Mouse (Mus musculus): ENCODE data around the gene Gprc5c.
A peak's percentile ranks its signal among the peaks of the same experiment; 100 is the strongest.

Gprc5c gene

DNA sequence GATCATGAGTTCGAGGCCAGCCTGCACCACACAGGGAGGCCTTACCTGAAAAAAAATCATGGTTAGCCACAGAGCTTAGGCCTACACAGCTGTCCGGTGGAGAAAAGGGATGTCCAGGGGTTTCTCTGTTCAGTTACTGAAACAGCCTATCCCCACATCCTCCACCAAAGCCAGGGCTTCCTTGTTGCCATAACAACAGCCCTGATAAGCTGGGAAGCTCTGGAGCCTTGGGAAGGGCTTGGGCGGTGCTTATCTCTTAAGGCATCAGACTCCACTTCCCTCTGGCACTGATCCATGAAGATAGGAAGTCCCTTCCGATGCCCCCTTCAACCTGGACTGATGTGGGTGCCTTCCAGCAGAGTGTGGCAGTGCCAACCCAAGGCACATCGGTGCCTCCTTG, 17.8 kb upstream of the Gprc5c start:
- DNase-seq (ENCODE audit: low read depth, low spot score), result no peak

DNA sequence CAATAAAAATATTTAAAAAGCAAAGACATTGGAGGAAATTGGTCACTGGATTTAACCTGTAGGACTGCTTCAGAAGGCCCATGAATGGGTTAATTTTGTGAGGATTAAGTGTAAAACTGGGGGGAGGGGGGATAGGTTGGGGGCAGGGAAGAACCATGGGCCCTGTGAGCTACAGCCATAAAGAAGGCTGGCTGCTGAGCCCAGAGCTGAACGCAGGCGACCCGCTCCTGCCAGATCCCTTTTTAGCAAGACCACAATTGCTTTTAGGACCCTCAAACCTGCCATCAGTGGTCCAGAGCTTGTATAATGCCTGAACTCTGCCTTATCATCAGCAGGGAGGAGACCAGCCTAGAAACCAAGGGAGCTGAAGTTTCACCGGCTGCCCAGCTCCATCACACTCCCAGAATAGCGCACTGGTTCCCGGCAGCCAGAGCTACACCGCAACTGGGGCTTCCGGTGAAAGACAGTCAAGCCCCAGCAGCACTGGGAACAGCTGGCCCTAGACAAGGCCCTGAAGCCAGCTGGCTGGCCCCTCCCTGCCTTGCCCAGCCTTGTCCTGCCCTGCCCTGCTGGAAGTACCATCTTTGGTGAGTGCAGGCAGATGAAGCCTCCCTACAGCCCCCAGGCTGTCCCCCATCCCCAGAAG, 7.0 kb upstream of the Gprc5c start:
- DNase-seq (ENCODE audit: low read depth, low spot score), result no peak

DNA sequence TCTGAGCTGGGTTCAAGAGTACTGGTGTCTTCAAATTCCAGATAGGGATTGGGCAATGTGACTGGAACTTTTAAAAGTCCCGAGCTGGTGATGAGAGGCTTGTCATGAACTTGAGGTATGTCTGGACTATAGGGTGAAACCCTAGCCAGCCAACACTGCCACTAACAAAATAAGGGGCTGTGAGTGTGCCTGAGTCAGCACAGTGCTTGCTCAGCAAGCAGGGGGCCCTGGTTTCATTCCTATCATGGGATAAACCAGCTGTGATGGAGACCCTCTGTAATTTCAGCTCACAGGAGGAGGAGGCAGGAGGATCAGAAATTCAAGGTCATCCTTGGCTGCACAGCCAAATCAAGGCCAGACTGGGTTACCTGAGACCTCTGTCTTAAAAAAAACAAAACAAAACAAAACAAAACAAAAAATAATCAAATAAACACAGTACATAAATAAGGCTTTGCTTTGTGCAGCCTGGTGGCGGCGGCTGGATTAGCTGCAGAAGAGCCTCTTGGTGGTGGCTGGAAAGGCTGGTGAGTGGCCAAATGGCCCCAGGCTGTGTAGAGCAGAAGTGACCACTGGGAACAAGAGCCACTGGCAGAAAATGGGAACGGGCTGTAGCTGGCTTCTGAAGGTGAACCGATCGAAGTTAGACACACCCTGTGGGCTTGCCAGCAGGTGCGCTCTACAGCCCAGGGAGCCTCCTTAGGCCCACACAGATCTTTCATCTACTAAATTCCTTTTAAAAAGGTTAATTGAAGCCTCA, 6.3 kb upstream of the Gprc5c start:
- no peak for DNase-seq (ENCODE audit: low read depth, low spot score)

DNA sequence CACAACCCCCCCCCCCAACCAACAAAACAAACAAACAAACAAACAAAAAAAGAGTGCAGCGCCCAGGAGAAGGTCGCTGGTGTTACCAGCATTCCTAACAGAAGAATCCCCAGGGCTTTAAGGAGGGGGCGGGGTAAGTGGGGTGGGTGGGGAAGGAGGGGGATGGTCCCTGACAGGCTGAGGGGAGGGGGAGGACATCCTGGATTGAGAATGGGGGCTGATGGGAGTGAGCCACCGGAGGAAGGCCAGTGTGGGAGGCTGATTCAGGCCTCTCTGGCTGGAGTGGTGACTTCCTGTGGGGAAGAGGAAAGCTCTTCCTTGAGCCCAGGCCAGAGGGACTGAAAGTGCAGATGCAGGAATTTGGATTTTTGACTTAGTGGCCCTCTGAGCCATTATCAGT, 4.6 kb upstream of the Gprc5c start:
- no peak for DNase-seq (ENCODE audit: low read depth, low spot score)

DNA sequence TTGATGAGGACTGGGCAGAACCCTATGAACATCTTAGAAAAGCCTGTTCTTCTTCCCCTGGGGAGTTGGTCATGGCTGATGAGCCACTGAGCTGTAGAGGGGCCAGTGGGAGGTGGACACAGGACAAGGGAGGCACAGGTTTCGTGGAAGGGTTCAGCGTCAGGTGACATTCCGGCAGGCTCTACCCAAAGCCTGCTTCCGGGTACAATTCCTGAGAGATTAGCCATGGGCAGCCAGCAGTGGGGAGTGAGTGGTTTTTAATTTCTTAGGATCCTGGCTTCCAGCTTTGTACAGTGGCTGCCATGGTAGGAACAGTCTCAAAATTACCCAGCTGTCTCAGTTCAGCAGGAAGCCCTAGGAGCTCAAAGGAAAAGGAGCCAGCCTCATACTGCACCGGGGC, 3.9 kb upstream of the Gprc5c start:
- no peak for DNase-seq (ENCODE audit: low read depth, low spot score)

DNA sequence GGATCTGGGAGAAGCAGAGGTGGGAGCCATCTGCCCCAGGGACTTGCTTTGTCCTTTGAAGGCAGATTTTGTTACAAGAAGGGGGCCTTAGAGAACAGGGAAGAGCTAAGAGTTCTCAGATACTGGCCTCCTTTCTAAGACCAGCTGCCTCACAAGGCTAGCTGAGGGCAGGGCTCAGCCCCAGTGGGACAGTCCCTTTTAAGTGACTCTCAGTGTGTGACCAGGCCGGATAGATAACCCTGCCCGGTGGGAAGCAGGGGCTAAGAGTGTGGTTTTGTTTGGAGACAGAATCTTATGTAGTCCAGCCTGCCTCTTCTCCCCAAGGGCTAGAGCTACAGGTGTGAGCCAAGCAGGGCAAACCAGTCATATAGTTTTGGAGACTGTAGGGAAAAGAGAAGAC, 1.4 kb upstream of the Gprc5c start:
- no peak for DNase-seq (ENCODE audit: low read depth, low spot score)

DNA sequence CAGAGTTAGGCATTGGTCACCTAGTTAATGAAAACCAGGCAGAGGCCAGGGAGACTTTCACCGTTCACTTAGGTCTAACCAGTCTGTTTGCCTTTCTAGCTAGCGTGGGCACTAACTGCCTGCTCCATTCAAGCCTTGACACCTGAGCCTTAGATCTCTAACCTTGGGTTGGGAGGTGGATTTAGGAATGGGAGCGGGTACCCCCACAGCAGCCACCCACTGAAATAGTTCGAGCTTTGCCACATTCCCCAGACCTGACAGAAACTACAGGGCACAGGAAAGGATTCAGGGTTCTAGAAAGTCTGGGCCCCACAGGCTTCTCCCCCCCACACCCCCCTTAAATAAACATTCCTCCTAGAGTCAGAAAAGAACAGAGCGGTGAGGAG, 893 bp upstream of the Gprc5c start:
- DNase-seq (ENCODE audit: low read depth, low spot score), result no peak

DNA sequence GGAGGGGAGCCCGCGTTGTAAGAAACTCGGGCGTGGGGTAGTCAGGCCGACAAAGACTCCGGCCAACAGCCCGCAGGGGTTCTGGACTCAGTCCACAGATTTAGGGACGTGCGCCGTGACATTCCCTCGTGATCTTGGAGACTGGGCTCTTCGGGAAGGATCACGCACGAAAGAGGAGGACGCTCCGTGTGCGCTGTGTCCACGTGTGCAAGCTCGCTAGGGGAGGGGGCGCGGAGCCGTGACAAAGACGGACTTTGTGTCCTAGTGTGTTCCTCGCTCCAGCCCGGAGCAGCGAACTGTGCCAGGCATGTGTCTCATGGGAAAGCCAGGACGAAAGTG, 286 bp downstream of the Gprc5c start:
- no peak for DNase-seq (ENCODE audit: low read depth, low spot score)

DNA sequence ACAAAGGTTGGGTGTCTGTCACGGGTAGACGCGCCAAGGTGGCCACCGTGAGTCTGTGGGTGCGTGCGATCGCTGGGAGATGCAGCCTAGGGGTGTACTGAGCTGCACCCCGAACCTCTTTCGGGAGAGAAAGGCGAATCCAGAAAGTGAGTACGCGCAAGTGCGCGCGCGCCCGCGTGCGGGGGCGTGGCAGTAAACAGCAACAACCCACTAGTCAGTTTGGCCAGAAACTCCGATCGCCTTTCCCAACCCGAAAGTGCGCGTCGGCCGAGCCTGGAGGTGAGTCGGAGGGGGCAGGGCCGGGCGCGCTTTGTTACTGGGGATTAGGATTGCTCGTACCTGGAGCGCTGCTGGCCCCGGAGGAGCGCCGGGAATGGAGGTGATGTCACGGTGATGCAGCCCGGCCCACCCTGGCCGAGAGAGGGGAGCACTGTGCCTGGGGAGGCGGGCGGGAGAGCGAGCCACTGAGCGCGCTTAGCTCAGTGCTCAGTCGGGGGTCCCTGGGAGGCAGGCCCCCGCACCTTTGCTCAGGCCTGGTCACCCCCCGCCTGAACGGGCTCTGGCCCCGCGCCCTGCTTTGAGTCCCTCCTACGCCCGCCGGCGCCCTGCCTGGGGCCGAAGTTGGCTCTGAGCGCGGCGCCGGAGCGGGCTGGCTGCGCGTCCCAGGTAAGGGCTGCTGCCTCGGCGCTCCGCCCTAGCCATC, 807 bp downstream of the Gprc5c start:
- DNase-seq (ENCODE audit: low read depth, low spot score), result peak; percentile 70

DNA sequence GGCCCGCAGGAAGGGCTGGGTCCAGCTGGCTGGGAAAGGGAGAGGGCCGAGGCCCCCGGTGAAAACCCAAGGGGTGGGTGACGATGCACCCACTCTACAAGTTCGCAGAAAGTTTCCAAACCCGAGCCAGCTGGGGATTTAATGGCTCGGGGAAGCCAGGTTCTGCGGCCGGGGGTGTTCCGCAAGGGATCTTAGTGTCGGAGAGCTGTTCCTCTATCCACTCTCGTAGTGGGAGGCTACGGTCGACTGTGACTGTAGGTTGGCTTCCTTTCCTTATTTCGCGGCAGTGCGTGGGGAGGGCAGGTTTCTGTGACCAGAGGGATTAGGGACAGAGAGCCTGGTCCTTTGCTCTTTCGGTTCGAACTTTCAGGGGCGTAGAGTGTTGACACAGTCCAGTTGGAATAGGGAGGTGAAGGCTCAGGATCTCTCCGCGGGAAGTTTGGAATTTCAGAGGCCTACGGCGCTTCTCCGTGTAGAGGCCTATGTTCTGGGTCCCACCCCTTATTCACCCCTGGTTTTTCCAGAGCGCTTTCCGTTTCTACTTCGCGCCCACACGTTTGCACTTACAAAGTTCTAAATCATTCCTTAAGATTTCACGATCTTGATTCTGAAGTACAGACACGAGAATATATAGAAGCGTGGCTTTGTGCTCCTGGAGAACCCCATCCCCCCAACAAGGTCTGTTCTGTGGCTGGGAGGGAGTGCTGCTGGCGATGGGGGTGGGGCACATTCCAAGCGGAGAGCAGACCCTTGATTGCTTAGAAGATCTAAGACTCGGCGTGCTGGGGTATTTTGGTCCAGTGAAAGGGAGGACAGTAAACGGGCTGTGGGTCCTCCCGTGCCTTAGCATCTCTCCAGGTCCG, 1.6 kb downstream of the Gprc5c start:
- peak; percentile 76 for DNase-seq (ENCODE audit: low read depth, low spot score)

DNA sequence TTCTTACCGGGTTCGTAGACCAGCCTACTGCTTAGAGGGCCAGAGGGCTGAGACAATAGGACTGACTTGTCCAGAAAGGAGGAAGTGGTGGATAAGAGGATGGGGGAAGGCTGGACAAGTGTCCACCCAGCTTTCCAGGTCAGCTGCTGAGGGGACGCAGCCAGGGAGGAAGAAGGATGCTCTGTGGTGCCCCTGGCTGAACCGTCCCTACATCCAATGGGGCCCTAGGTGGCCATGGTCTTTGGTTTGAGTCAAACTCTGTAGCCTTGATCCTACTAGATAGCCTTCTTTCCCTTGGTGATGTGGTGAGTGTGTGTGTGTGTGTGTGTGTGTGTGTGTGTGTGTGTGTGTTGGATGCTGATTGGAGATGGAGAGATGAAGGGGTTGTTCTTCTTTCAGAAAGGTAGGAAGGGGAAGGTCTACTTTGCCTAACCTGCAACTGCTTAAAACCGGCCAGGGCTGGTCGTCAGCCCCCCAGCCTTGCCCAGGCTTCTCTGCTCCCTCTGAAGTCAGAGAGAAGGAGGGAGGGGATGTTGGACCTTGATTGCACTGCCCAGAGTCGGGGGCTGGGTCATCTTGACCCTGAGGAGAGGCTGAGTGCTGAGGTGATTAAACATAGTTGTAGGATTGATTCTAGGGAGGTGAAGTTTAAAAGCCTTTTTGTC, 2.4 kb downstream of the Gprc5c start:
- no peak for DNase-seq (ENCODE audit: low read depth, low spot score)

DNA sequence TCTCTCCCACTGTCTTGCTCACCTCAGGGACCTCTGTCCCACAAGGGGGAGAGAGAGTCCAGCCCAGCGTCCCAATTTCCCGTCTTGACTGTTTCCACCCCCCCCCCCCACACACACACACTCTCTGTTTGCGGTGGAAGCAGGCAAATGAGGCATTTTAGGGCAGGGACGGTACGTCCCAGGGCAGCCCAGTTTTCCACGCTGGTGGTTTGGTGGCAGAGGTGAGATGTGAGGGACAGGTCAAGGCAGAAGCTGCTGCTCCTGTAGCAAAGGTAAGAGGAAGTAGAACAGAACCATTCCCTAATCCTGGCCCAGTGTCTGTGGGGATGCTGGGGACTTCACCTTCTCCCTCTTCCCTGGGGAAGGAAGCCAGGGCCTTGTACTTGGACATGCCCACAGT, 3.6 kb downstream of the Gprc5c start:
- no peak for DNase-seq (ENCODE audit: low read depth, low spot score)

DNA sequence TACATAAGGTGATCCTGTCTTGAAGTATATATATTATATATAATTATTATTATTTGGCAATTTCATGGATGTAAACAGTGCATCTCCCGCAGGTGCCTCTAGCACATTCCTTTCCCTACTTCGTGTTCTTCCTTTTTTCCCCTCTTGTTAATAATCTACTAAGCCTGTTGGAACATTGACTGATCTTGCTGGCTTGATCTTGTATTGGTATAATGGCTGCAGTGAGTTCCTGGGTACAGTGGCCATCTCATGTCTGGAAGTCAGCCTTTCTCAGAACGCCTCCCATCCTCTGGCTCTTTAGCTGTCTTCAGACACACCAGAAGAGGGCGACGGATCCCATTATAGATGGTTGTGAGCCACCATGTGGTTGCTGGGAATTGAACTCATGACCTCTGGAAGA, 5.2 kb downstream of the Gprc5c start:
- no peak for DNase-seq (ENCODE audit: low read depth, low spot score)

DNA sequence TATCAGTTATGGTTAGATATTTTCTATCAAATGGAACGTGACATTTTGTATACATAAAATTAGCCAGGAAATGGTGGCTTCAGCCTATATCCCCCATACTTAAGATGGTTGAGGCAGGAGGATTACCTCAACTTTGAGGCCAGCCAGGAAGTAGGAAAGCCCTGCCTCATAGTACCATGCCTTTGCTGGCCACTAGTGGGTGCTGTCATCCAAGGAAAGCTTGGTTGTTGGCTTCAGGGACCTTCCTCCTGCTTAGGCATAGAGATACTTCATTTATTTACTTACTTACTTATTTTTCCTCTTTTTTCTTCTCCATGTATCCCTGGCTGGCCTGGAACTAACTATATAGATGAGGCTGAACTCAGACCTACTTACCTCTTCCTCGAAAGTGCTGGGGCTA, 7.7 kb downstream of the Gprc5c start:
- DNase-seq (ENCODE audit: low read depth, low spot score), result no peak

DNA sequence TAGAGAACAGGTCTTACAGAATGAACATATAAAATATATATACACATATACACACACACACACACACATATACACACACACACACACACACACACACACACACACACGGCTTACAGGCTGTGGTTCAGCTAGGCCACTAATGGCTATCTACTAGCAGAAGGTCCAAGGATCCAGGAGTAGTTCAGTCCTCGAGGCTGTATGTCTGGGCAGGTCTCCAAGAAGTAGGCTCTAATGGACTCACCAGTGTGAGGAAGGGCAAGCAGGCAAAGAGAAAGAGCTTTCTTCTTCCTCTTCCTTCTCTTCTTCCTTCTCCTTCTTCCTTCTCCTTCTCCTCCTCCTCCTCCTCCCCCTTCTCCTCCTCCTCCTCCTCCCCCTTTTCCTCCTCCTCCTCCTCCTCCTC, 10.1 kb downstream of the Gprc5c start:
- DNase-seq (ENCODE audit: low read depth, low spot score), result no peak

DNA sequence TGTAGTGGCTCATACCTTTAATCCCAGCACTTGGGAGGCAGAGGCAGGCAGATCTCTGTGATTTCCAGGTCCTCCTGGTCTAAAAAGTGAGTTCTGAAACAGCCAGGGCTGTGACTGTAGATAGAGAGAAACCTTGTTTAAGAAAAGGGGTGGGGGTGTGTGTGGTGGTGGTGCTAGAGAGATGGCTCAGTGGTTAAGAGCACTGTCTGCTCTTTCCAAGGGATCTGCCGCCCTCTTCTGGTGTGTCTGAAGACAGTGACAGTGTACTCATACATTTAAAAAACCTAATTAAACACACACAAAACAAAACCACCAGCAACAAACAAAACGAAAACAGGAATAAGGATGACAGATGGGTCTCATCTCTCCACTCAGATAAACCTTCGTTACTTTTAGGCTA, 11.7 kb downstream of the Gprc5c start:
- DNase-seq (ENCODE audit: low read depth, low spot score), result no peak

DNA sequence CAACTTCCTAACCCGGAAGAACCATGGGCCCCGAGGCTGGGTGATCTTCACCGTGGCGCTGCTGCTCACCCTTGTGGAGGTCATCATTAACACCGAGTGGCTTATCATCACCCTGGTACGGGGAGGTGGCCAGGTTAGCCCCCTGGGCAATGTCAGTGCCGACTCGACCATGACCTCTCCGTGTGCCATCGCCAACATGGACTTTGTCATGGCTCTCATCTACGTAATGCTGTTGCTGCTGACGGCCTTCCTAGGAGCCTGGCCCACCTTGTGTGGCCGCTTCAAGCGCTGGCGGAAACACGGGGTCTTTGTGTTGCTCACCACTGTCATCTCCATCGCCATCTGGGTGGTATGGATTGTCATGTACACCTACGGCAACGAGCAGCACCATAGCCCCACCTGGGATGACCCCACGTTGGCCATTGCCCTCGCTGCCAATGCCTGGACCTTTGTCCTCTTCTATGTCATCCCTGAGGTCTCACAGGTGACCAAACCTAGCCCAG, 13.0 kb downstream of the Gprc5c start:
- no peak for DNase-seq (ENCODE audit: low read depth, low spot score)

DNA sequence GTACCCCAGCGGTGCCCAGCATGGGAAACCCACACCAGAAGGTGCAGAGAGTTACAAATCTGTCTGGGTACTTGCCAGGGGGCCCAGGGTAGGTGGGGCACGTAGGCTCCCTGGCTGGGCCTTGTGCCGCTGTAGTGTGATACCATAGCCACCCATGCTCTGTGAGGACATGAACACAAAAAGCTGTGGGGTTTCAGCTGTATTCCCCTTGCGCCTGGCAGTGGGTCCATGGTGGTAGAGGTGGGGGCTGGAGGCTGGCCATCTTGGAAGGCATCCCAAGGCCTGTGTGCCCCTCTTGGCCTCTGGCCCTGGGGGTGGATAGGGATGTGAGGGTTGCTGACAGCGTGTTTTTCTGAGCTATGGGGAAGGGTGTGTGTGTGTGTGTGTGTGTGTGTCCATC, 15.0 kb downstream of the Gprc5c start:
- no peak for DNase-seq (ENCODE audit: low read depth, low spot score)

DNA sequence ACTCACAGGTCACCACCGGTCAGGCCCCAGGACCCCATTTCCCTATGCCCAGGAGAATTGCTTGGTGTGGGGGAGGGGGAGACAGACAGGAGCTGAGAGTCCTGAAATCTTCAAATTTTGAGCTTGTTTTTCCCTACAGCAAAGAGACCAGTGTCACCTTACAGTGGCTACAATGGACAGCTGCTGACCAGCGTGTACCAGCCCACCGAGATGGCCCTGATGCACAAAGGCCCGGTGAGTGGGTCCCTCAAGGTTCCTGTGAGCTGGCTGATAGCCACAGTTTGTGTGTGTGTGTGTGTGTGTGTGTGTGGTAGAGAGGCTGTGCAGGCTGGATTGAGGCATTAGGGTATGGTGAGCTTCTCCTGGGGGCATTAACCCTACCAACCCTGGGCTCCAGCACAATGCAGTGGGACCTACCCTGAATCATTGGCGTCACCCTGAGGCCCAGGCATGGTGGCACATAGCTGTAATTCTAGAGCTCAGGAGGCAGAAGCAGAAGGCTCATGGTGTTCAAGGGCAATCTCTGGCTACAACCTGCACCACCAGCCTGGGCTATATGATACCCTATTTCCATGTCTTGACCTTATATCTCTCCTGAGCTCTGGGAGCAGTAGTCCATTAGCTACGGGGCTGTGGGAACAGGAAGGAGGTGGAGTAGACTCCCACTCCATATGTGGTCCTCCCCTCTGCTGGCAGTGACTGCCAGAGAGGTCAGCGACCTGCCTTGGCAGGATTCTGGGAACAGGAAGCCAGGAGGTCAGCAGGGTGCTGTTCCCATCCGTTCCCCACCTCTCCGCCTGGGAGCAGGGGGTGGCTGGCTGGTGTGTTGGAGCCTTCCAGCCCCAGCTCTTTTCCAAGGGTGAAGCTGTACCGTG, 15.8 kb downstream of the Gprc5c start:
- no peak for DNase-seq (ENCODE audit: low read depth, low spot score)

All from mesoderm, embryonic 11.5 days (tissue).